Mouse (Mus musculus): Measurements from ENCODE around the gene Rhbdd1. TPM values are rescaled to one million over a fixed set of nuclear protein-coding genes. Genes with fewer than 3 reads are reported as not detected.
A peak's percentile ranks its signal among the peaks of the same experiment; 100 is the strongest.

The Rhbdd1 gene
- polyA plus RNA-seq, 1 experiment from 2014 or later, result 12.5 TPM

DNA sequence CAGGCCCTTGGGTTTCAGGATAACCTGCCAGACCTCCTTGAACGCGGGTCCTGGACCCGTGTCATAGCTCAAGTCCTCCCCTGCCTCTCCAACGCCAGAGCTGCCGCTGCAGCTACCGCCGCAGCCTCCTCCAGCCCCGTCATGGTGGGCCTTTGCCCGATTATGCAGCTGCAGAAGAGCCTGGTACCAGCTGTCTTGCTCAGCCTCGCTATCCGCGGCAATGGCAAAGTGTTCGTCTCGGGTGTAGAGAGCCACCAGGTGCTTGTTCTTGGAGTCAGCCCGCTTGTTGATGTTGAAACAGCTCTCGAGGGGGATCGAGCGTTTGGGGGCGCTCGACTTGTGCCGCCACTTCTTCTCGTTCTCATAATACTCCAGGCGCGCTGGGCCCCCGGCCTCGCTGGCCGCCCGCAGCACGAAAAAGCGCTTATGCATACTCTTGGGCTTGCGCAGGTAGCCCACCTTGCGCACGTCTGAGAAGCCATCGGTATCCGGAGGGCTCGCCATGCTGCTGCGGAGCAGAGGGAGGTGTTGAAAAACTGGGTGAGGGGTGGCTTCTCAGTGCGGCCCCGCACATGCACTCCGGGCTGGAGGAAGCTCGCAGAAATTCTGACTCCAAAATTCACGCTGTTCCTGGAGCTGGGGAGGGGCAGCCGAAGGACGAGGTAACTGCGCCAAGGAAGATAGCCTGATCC is 26.1 kb upstream of the Rhbdd1 start:
- Histone ChIP-seq H3K27me3 (ENCODE audit: control insufficient read depth, insufficient read depth, low read depth, low read length) (peaks cover 3% of the 10 kb centered on the region), H3K36me3 (ENCODE audit: control insufficient read depth, insufficient read depth, low read length) (no peaks in the 10 kb centered on the region), H3K27ac (ENCODE audit: low read length) (peak overlapping the region; percentile 99), H3K4me2 (ENCODE audit: low read depth, low read length) (peak overlapping the region; percentile 90), H3K4me3 (ENCODE audit: low read length) (peak overlapping the region; percentile 79), H3K9ac (ENCODE audit: low read length) (peak overlapping the region; percentile 84), H3K9me3 (ENCODE audit: control insufficient read depth, low read length) (no peaks in the 10 kb centered on the region), H3K4me1 (replicated peaks; ENCODE audit: control insufficient read depth, insufficient read depth, low read length) (peaks cover 33% of the 10 kb centered on the region)
- WGBS, result under 1% methylated on average over 45 of the region's 45 CpGs
- no peak for ATAC-seq (ENCODE audit: low read depth)

DNA sequence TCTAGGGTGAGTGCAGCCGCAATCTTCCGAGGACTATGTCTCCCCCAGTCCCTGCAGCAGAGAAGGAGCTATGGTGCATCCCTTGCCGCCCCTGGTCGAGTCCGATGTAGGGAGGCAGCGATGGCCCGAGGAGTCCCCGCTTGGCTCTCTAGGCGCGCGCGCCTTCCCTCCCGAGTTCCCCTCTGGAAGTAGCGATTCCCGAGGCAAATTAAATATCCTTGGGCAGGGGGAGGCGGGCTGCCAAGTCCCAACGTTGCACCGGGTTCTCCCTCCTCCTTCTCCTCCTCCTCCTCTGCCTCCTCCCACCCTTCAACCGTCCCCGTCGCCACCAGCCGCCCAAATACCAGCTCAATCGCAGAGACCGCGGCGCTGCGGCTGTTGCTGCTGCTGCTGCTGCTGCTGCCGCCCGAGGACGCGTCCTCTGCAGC is 25.5 kb upstream of the Rhbdd1 start:
- Histone ChIP-seq H3K4me3 (ENCODE audit: low read length) (peak overlapping the region; percentile 79), H3K9ac (ENCODE audit: low read length) (peak overlapping the region; percentile 84), H3K27ac (ENCODE audit: low read length) (peak overlapping the region; percentile 99), H3K4me2 (ENCODE audit: low read depth, low read length) (peak overlapping the region; percentile 90), H3K27me3 (ENCODE audit: control insufficient read depth, insufficient read depth, low read depth, low read length) (peaks cover 3% of the 10 kb centered on the region), H3K4me1 (replicated peaks; ENCODE audit: control insufficient read depth, insufficient read depth, low read length) (peaks cover 33% of the 10 kb centered on the region), H3K36me3 (ENCODE audit: control insufficient read depth, insufficient read depth, low read length) (no peaks in the 10 kb centered on the region), H3K9me3 (ENCODE audit: control insufficient read depth, low read length) (no peaks in the 10 kb centered on the region)
- WGBS, result under 1% methylated on average over 31 of the region's 31 CpGs
- ATAC-seq (ENCODE audit: low read depth), result peak; percentile 73

DNA sequence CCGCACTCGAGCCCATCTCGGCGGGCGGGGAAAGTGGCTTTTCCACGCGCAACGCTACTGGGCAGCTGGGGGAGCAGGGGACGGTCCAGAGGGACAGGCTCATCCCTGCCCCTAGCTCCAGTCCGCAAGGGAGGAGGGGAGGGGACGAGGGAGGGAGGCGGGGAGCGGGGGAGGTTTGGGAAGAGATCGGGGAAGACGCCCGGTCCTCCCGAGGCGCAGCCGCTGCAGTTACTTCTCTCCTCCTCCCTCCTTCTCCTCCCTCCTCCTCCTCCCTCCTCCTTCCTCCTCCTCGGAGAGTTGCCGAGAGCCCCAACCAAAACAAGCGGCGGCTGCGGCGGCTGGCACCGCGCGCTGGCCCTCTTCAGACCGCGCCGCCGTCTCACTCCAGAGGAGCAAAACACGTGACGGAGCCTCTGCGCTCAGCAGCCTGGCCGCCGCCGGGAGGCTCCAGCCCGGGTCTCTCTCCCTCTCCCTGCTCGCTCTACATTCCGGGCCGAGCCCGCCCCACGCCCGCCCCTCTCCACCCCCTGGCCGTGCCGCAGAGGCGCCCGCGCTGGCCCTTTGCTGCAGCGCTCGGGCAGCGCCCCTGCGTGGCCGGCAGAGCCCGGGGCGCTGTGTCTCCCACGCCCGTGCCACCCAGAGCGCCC is 25.0 kb upstream of the Rhbdd1 start, which contains the start of gene Irs1:
Gene Irs1, minus strand, starts transcription at position 266 of the 647 bp plus-strand sequence.
- Histone ChIP-seq H3K4me3 (ENCODE audit: low read length) (peak within 1 kb of the TSS; percentile 79), H3K36me3 (ENCODE audit: control insufficient read depth, insufficient read depth, low read length) (no peaks in the 10 kb centered on the region), H3K27ac (ENCODE audit: low read length) (peak within 1 kb of the TSS; percentile 99), H3K4me1 (replicated peaks; ENCODE audit: control insufficient read depth, insufficient read depth, low read length) (peaks cover 33% of the 10 kb centered on the region), H3K9ac (ENCODE audit: low read length) (peak within 1 kb of the TSS; percentile 84), H3K9me3 (ENCODE audit: control insufficient read depth, low read length) (no peaks in the 10 kb centered on the region), H3K4me2 (ENCODE audit: low read depth, low read length) (peak within 1 kb of the TSS; percentile 90), H3K27me3 (ENCODE audit: control insufficient read depth, insufficient read depth, low read depth, low read length) (peaks cover 3% of the 10 kb centered on the region)
- peak; percentile 91 for ATAC-seq (ENCODE audit: low read depth)
- WGBS, result under 1% methylated on average over 39 of the region's 60 CpGs

DNA sequence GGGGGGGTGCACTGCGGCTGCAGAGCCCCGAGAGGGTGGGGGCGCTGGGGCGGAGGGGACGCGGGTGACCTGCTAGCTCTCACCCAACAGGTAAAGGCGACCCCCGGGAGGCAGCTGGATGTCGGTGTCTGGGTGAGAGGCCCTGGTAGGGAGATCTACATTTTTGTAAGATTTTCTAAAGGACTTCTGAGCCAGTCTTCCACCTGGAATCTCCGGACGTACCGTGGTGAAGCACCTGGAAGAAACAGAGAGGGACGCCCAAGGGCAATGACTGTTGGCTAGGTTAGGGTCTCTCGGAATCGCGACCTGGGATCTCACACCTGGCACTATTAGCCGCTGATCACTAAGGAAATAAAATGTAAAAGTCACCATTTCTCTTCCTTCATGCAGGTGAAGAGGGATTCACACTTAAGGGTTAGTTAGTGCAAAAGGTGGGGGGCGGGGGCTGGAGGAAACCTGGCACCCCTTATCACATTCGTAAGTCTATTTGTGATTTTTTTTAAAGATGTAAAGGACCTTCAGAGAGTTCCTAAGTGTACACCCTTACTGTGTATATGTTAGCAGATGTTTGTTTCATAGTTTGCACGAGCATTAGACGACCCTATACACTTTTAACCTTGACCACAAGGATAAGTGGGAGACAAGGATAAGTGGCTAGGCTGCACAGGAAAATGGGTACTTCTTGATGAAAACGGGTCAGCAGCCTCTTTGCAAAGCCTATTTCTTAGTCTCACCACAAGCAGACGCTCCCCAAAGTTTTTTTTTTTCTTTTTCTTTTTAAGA is 24.1 kb upstream of the Rhbdd1 start:
- H3K4me1 ChIP-seq (replicated peaks; ENCODE audit: control insufficient read depth, insufficient read depth, low read length), result peaks cover 33% of the 10 kb centered on the region
- no peaks in the 10 kb centered on the region for H3K36me3 ChIP-seq (ENCODE audit: control insufficient read depth, insufficient read depth, low read length)
- under 1% methylated on average over 23 of the region's 23 CpGs for WGBS
- H3K9me3 ChIP-seq (ENCODE audit: control insufficient read depth, low read length), result no peaks in the 10 kb centered on the region
- peak overlapping the region; percentile 90 for H3K4me2 ChIP-seq (ENCODE audit: low read depth, low read length)
- peaks cover 3% of the 10 kb centered on the region for H3K27me3 ChIP-seq (ENCODE audit: control insufficient read depth, insufficient read depth, low read depth, low read length)
- peak overlapping the region; percentile 84 for H3K9ac ChIP-seq (ENCODE audit: low read length)
- no peak; the same call in 1 of the 2 replicates for ATAC-seq (ENCODE audit: low read depth)
- H3K4me3 ChIP-seq (ENCODE audit: low read length), result peak overlapping the region; percentile 79
- peak overlapping the region; percentile 99 for H3K27ac ChIP-seq (ENCODE audit: low read length)

DNA sequence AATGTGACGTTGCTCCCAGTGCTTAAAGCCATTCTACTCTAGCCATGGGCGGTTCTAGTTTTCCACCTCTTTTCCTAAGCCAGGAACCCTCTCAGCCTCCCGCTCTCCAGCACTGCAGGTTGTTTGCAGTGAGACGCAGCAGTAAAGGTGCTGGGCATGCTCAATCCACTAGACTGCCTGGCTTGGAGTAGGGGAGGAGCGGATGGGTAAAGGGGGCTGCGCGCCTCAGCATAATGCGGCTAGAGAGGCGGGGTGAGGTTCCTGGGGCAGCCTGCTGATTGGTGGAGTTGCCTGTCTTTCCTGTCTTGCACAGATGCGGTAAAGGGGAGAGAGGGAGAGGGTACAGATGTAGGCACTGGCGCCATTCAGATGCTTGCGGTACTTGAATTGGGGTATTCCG is 23.5 kb upstream of the Rhbdd1 start:
- peak overlapping the region; percentile 99 for H3K27ac ChIP-seq (ENCODE audit: low read length)
- H3K9ac ChIP-seq (ENCODE audit: low read length), result peak overlapping the region; percentile 84
- ATAC-seq (ENCODE audit: low read depth), result peak; percentile 29
- peaks cover 3% of the 10 kb centered on the region for H3K27me3 ChIP-seq (ENCODE audit: control insufficient read depth, insufficient read depth, low read depth, low read length)
- peak overlapping the region; percentile 90 for H3K4me2 ChIP-seq (ENCODE audit: low read depth, low read length)
- peak overlapping the region; percentile 79 for H3K4me3 ChIP-seq (ENCODE audit: low read length)
- H3K9me3 ChIP-seq (ENCODE audit: control insufficient read depth, low read length), result no peaks in the 10 kb centered on the region
- H3K36me3 ChIP-seq (ENCODE audit: control insufficient read depth, insufficient read depth, low read length), result no peaks in the 10 kb centered on the region
- under 1% methylated on average over 12 of the region's 13 CpGs for WGBS
- H3K4me1 ChIP-seq (replicated peaks; ENCODE audit: control insufficient read depth, insufficient read depth, low read length), result peaks cover 29% of the 10 kb centered on the region

DNA sequence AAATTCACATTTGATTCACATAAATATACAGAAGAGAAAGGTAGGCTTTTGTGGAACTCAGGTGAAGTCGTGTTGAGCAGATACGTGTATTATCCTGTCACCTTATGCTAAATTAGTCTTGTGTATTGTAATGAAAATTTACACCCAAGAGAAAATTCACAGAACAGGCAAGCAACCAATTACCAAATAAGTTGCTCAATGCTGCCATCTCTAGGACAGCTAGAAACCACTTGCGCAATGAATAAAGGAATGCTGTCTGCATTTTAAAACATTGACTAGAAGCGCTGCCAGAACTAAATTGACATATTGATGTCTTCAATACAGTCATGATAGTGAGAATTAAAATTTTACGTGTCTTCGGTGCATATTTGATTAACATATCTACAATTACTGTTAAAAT is 22.1 kb upstream of the Rhbdd1 start:
- 12% methylated on average over 6 of the region's 6 CpGs for WGBS
- Histone ChIP-seq H3K9ac (ENCODE audit: low read length) (no peak overlapping the region), H3K27me3 (ENCODE audit: control insufficient read depth, insufficient read depth, low read depth, low read length) (peaks cover 1% of the 10 kb centered on the region), H3K9me3 (ENCODE audit: control insufficient read depth, low read length) (no peaks in the 10 kb centered on the region), H3K4me2 (ENCODE audit: low read depth, low read length) (no peak overlapping the region), H3K27ac (ENCODE audit: low read length) (no peak overlapping the region), H3K4me3 (ENCODE audit: low read length) (no peak overlapping the region), H3K36me3 (ENCODE audit: control insufficient read depth, insufficient read depth, low read length) (no peaks in the 10 kb centered on the region), H3K4me1 (replicated peaks; ENCODE audit: control insufficient read depth, insufficient read depth, low read length) (peaks cover 17% of the 10 kb centered on the region)
- no peak for ATAC-seq (ENCODE audit: low read depth)

DNA sequence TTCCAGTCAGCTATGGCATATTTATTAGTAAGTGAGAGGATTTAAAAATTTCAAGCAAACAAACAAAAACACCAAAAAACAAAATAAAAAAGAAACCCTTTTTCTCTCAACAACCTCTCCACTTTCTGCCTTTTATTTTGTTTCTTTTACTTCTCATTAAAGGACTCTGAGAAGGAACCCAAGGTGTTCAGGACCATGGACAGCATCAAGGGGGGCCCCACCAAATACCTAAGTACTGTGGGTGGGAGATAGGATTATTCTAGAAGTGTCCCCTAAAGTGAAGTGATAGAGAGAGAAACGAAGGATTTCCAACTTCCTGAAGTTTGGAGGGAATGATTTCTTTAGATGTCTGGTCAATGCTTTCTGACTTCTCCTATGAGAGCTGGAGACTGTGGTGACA is 17.7 kb upstream of the Rhbdd1 start:
- no peak overlapping the region for H3K27ac ChIP-seq (ENCODE audit: low read length)
- WGBS, result 13% methylated on average over 1 of the region's 1 CpGs
- no peak overlapping the region for H3K4me3 ChIP-seq (ENCODE audit: low read length)
- no peaks in the 10 kb centered on the region for H3K27me3 ChIP-seq (ENCODE audit: control insufficient read depth, insufficient read depth, low read depth, low read length)
- no peak for ATAC-seq (ENCODE audit: low read depth)
- no peaks in the 10 kb centered on the region for H3K9me3 ChIP-seq (ENCODE audit: control insufficient read depth, low read length)
- H3K36me3 ChIP-seq (ENCODE audit: control insufficient read depth, insufficient read depth, low read length), result no peaks in the 10 kb centered on the region
- no peak overlapping the region for H3K4me2 ChIP-seq (ENCODE audit: low read depth, low read length)
- 0 out of 2 replicates have a peak, but pooled peaks cover 2% of the 10 kb centered on the region for H3K4me1 ChIP-seq (replicated peaks; ENCODE audit: control insufficient read depth, insufficient read depth, low read length)
- no peak overlapping the region for H3K9ac ChIP-seq (ENCODE audit: low read length)

DNA sequence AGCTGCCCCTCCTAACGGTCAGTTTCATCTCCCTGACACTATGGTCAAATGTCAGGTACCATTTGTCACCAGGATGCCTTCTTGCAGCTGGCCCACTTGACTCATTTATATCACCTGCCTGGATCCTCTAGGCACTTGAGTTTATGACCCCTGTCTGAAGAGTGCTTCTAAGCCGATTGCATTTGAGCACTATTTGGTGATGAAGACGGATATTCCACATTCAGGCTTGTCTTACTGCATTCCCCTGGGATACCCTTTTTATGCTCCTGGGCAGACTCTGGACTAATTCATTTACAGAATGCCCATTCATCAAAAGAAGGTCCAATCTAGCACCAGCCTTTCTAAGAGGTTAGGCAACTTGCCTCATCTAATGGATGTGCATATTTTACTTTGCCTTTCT is 11.8 kb upstream of the Rhbdd1 start:
- no peak overlapping the region for H3K4me3 ChIP-seq (ENCODE audit: low read length)
- no peak overlapping the region for H3K4me2 ChIP-seq (ENCODE audit: low read depth, low read length)
- H3K27ac ChIP-seq (ENCODE audit: low read length), result no peak overlapping the region
- no peak for ATAC-seq (ENCODE audit: low read depth)
- H3K4me1 ChIP-seq (replicated peaks; ENCODE audit: control insufficient read depth, insufficient read depth, low read length), result no peaks in the 10 kb centered on the region
- H3K9me3 ChIP-seq (ENCODE audit: control insufficient read depth, low read length), result no peaks in the 10 kb centered on the region
- no peaks in the 10 kb centered on the region for H3K36me3 ChIP-seq (ENCODE audit: control insufficient read depth, insufficient read depth, low read length)
- H3K9ac ChIP-seq (ENCODE audit: low read length), result no peak overlapping the region
- 25% methylated on average over 3 of the region's 3 CpGs for WGBS
- H3K27me3 ChIP-seq (ENCODE audit: control insufficient read depth, insufficient read depth, low read depth, low read length), result no peaks in the 10 kb centered on the region

DNA sequence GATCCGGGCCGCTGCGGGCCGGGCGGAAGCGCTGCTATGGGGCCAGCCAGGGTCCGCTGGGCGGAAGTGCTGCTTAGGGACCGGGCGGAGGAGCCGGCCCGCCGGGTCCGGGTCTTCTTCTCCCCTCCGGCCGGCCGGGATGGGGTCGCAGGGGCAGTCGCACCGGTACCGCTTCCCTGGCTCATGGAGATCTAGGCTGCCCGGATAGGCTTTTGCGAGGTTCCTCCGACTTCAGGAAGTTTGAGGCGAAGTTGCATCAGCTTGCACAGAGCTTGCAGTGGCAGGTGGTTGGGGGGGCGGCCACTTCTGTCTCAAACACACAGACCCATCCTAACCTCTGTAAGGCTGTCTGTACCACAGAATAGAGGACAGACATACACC is 484 bp downstream of the Rhbdd1 start:
- ATAC-seq (ENCODE audit: low read depth), result peak; percentile 63
- no peaks in the 10 kb centered on the region for H3K9me3 ChIP-seq (ENCODE audit: control insufficient read depth, low read length)
- 0 out of 2 replicates have a peak, but pooled peaks cover 2% of the 10 kb centered on the region for H3K4me1 ChIP-seq (replicated peaks; ENCODE audit: control insufficient read depth, insufficient read depth, low read length)
- no peaks in the 10 kb centered on the region for H3K36me3 ChIP-seq (ENCODE audit: control insufficient read depth, insufficient read depth, low read length)
- H3K4me3 ChIP-seq (ENCODE audit: low read length), result peak overlapping the region; percentile 57
- peak overlapping the region; percentile 78 for H3K9ac ChIP-seq (ENCODE audit: low read length)
- no peaks in the 10 kb centered on the region; the same call in 1 of the 2 replicates for H3K27me3 ChIP-seq (ENCODE audit: control insufficient read depth, insufficient read depth, low read depth, low read length)
- H3K27ac ChIP-seq (ENCODE audit: low read length), result peak overlapping the region; percentile 87
- H3K4me2 ChIP-seq (ENCODE audit: low read depth, low read length), result peak overlapping the region; percentile 65
- 2% methylated on average over 25 of the region's 26 CpGs for WGBS
